Mouse (Mus musculus): Measurements from ENCODE around the gene Cbx1. TPM values are rescaled to one million over a fixed set of nuclear protein-coding genes. Genes with fewer than 3 reads are reported as not detected.

The Cbx1 gene
- polyA plus RNA-seq, 1 experiment = 79.7 TPM

GRCm38 (mm10) chr11:96829403-96829812 lies 40.5 kb downstream of the Cbx1 start:
- DNase-seq (ENCODE audit: low read depth) = peak; percentile 76
- TF ChIP-seq CTCF (IDR thresholded peaks at IDR 0.05; ENCODE audit: borderline replicate concordance, extremely low read depth, insufficient read depth, insufficient read length) (no peak), POLR2A (IDR thresholded peaks at IDR 0.05; ENCODE audit: borderline replicate concordance, extremely low read depth, insufficient read depth, insufficient read length, poor library complexity, severe bottlenecking) (no peak)

GRCm38 (mm10) chr11:96829813-96830538 lies 41.0 kb downstream of the Cbx1 start, which contains the start of gene Nfe2l1:
TSS of gene Nfe2l1 (minus strand) at chr11:96829968.
- TF ChIP-seq CTCF (IDR thresholded peaks at IDR 0.05; ENCODE audit: borderline replicate concordance, extremely low read depth, insufficient read depth, insufficient read length) (no peak), POLR2A (IDR thresholded peaks at IDR 0.05; ENCODE audit: borderline replicate concordance, extremely low read depth, insufficient read depth, insufficient read length, poor library complexity, severe bottlenecking) (peak; percentile 98)

GRCm38 (mm10) chr11:96830539-96831216 lies 41.8 kb downstream of the Cbx1 start:
- TF ChIP-seq CTCF (IDR thresholded peaks at IDR 0.05; ENCODE audit: borderline replicate concordance, extremely low read depth, insufficient read depth, insufficient read length) (no peak), POLR2A (IDR thresholded peaks at IDR 0.05; ENCODE audit: borderline replicate concordance, extremely low read depth, insufficient read depth, insufficient read length, poor library complexity, severe bottlenecking) (no peak)
- DNase-seq (ENCODE audit: low read depth) = no peak

More at GRCm38 (mm10) chr11:96829813-96830538, 41.0 kb downstream of the Cbx1 start, which contains the start of gene Nfe2l1:
- peak; percentile 100 for DNase-seq (ENCODE audit: low read depth)

- DNase-seq (ENCODE audit: low read depth) = no peak
Measured at GRCm38 (mm10) chr11:96831516-96831915, 42.6 kb downstream of the Cbx1 start.

GRCm38 (mm10) chr11:96832541-96832940 lies 43.6 kb downstream of the Cbx1 start:
- TF ChIP-seq CTCF (IDR thresholded peaks at IDR 0.05; ENCODE audit: borderline replicate concordance, extremely low read depth, insufficient read depth, insufficient read length) (no peak), POLR2A (IDR thresholded peaks at IDR 0.05; ENCODE audit: borderline replicate concordance, extremely low read depth, insufficient read depth, insufficient read length, poor library complexity, severe bottlenecking) (no peak)
- no peak for DNase-seq (ENCODE audit: low read depth)

More at GRCm38 (mm10) chr11:96831516-96831915, 42.6 kb downstream of the Cbx1 start:
- TF ChIP-seq CTCF (IDR thresholded peaks at IDR 0.05; ENCODE audit: borderline replicate concordance, extremely low read depth, insufficient read depth, insufficient read length) (no peak), POLR2A (IDR thresholded peaks at IDR 0.05; ENCODE audit: borderline replicate concordance, extremely low read depth, insufficient read depth, insufficient read length, poor library complexity, severe bottlenecking) (no peak)

- TF ChIP-seq POLR2A (IDR thresholded peaks at IDR 0.05; ENCODE audit: borderline replicate concordance, extremely low read depth, insufficient read depth, insufficient read length, poor library complexity, severe bottlenecking) (no peak), CTCF (IDR thresholded peaks at IDR 0.05; ENCODE audit: borderline replicate concordance, extremely low read depth, insufficient read depth, insufficient read length) (no peak)
- DNase-seq (ENCODE audit: low read depth) = no peak
Measured at GRCm38 (mm10) chr11:96832973-96833372, 44.0 kb downstream of the Cbx1 start.

- TF ChIP-seq CTCF (IDR thresholded peaks at IDR 0.05; ENCODE audit: borderline replicate concordance, extremely low read depth, insufficient read depth, insufficient read length) (no peak), POLR2A (IDR thresholded peaks at IDR 0.05; ENCODE audit: borderline replicate concordance, extremely low read depth, insufficient read depth, insufficient read length, poor library complexity, severe bottlenecking) (no peak)
Measured at GRCm38 (mm10) chr11:96834127-96834526, 45.2 kb downstream of the Cbx1 start.

GRCm38 (mm10) chr11:96837298-96837697 lies 48.4 kb downstream of the Cbx1 start:
- TF ChIP-seq POLR2A (IDR thresholded peaks at IDR 0.05; ENCODE audit: borderline replicate concordance, extremely low read depth, insufficient read depth, insufficient read length, poor library complexity, severe bottlenecking) (no peak), CTCF (IDR thresholded peaks at IDR 0.05; ENCODE audit: borderline replicate concordance, extremely low read depth, insufficient read depth, insufficient read length) (peak; percentile 31; the same call in 1 of the 2 replicates)

More at GRCm38 (mm10) chr11:96834127-96834526, 45.2 kb downstream of the Cbx1 start:
- DNase-seq (ENCODE audit: low read depth) = no peak

GRCm38 (mm10) chr11:96838341-96838740 lies 49.4 kb downstream of the Cbx1 start:
- no peak for DNase-seq (ENCODE audit: low read depth)
- TF ChIP-seq POLR2A (IDR thresholded peaks at IDR 0.05; ENCODE audit: borderline replicate concordance, extremely low read depth, insufficient read depth, insufficient read length, poor library complexity, severe bottlenecking) (no peak), CTCF (IDR thresholded peaks at IDR 0.05; ENCODE audit: borderline replicate concordance, extremely low read depth, insufficient read depth, insufficient read length) (no peak)

More at GRCm38 (mm10) chr11:96837298-96837697, 48.4 kb downstream of the Cbx1 start:
- no peak for DNase-seq (ENCODE audit: low read depth)

- DNase-seq (ENCODE audit: low read depth) = no peak
- TF ChIP-seq CTCF (IDR thresholded peaks at IDR 0.05; ENCODE audit: borderline replicate concordance, extremely low read depth, insufficient read depth, insufficient read length) (no peak), POLR2A (IDR thresholded peaks at IDR 0.05; ENCODE audit: borderline replicate concordance, extremely low read depth, insufficient read depth, insufficient read length, poor library complexity, severe bottlenecking) (no peak)
Measured at GRCm38 (mm10) chr11:96839428-96839827, 50.5 kb downstream of the Cbx1 start.

GRCm38 (mm10) chr11:96839877-96840276 lies 51.0 kb downstream of the Cbx1 start:
- no peak for TF ChIP-seq POLR2A (IDR thresholded peaks at IDR 0.05; ENCODE audit: borderline replicate concordance, extremely low read depth, insufficient read depth, insufficient read length, poor library complexity, severe bottlenecking)
- TF ChIP-seq CTCF (IDR thresholded peaks at IDR 0.05; ENCODE audit: borderline replicate concordance, extremely low read depth, insufficient read depth, insufficient read length) = no peak
- no peak for DNase-seq (ENCODE audit: low read depth)
